Mouse (Mus musculus) megakaryocyte, embryonic 14.5 days (primary cell): ENCODE results near the gene Rrp36. TPM values are rescaled to one million over a fixed set of nuclear protein-coding genes. Genes with fewer than 3 reads are reported as not detected.
A peak's percentile ranks its signal among the peaks of the same experiment; 100 is the strongest.

Experiments
- H3K27me3 ChIP-seq: replicated peaks from 2 replicates; pipeline ENCODE3; 2012; ENCODE audit warnings: inconsistent platforms
- H3K36me3 ChIP-seq: replicated peaks from 2 replicates; pipeline ENCODE3; 2012; ENCODE audit warnings: low read length, inconsistent platforms, mixed read lengths
- H3K4me1 ChIP-seq: 2 replicates; pipeline ENCODE4 v1.6.1; 2012; ENCODE audit warnings: inconsistent platforms
- H3K4me3 ChIP-seq: replicated peaks from 2 replicates; pipeline ENCODE3; 2012; ENCODE audit warnings: moderate library complexity, mild to moderate bottlenecking, inconsistent platforms
- H3K9me3 ChIP-seq: 2 replicates; pipeline ENCODE4 v1.6.1; 2012; ENCODE audit warnings: inconsistent platforms
- FLI1 ChIP-seq: IDR thresholded peaks from 2 replicates; pipeline ENCODE4 v1.6.1; 2012; ENCODE audit warnings: low read length, inconsistent platforms, mixed read lengths
- GATA1 ChIP-seq: IDR thresholded peaks from 3 replicates; pipeline ENCODE4 v1.6.1; 2012; ENCODE audit warnings: mixed read lengths, low read length, inconsistent platforms, borderline replicate concordance
- polyA plus RNA-seq: library from polyadenylated mRNA; stranded (reverse); fragments of >175 nt; gene quantifications from 2 replicates; pipeline ENCODE4 v1.2.3, GENCODE M21; 2012; ENCODE audit warnings: low replicate concordance; ENCODE audit not compliant: insufficient read depth

Rrp36 gene
- polyA plus RNA-seq, 1 experiment, result 30.6 TPM

DNA sequence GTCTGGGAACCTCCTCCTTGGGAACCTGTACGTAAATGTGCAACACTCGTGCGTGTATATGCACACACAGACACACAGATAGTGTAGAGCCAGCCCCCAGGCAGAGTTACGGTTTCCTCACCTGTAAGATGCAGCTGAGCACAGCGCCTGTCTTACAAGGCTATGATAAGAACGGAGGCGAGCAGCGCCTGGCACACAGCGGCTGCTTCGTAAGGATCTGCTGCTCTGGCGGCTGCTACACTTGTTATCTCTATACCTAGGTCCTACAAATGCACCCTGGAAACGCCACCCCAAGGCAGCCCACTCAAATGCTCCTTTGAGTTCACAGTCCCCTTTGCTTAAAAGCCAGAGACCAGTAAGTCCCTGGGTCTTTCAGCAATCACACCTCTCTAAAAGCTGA lies 16.5 kb upstream of the Rrp36 start:
- TF ChIP-seq GATA1, result no peak
- TF ChIP-seq FLI1, result no peak
- no peaks in the 10 kb centered on the region for H3K9me3 ChIP-seq
- no peaks in the 10 kb centered on the region for H3K27me3 ChIP-seq
- H3K4me1 ChIP-seq, result 0 out of 2 replicates have a peak, but pooled peaks cover 7% of the 10 kb centered on the region
- no peak overlapping the region for H3K4me3 ChIP-seq
- H3K36me3 ChIP-seq, result peaks cover 52% of the 10 kb centered on the region

- H3K9me3 ChIP-seq, result no peaks in the 10 kb centered on the region
- no peak overlapping the region for H3K4me3 ChIP-seq
- no peak for TF ChIP-seq FLI1
- peaks cover 17% of the 10 kb centered on the region for H3K4me1 ChIP-seq
- H3K27me3 ChIP-seq, result no peaks in the 10 kb centered on the region
- H3K36me3 ChIP-seq, result peaks cover 73% of the 10 kb centered on the region
These were observed 11.8 kb upstream of the Rrp36 start for GRCm38 (mm10) chr17:46685913-46686312.

DNA sequence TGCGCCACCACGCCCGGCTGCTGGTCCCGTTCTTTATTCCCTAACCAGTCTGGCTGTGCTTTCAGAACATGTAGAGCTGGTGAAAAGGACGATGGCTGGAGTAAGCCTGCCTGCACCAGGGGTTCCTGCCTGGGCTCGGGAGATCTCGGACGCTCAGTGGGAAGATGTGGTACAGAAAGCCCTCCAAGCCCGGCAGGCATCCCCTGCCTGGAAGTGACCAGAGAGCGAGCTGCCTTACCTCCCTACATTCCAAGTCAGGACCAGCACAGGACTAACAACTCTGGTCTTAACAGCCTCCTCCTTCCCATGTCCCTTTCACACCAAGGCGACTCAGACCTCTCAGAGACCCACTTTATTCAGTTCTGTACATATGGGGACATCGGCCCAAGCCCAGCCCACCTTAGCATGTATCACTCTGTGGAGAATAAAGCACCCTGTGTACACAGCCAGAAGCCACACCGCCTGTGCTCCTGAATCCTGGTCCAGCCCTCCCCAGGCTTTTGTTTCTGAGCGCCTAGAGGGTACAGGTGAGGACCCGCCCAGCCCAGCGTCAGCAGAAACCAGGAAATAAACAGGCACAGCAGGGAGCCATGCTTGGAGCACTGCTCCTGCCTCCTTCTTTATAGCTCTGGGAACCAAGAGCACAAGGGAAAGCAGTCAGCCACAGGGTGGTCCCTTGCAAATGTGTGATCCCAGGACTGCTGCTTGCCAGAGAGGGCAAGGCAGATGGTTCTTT lies 8.7 kb upstream of the Rrp36 start:
- H3K4me3 ChIP-seq, result no peak overlapping the region
- H3K9me3 ChIP-seq, result no peaks in the 10 kb centered on the region
- H3K27me3 ChIP-seq, result no peaks in the 10 kb centered on the region
- no peak for TF ChIP-seq GATA1
- no peak for TF ChIP-seq FLI1
- peaks cover 38% of the 10 kb centered on the region for H3K4me1 ChIP-seq
- H3K36me3 ChIP-seq, result peaks cover 76% of the 10 kb centered on the region

GRCm38 (mm10) chr17:46681466-46682118 lies 7.4 kb upstream of the Rrp36 start:
- Histone ChIP-seq H3K4me3 (peak overlapping the region; percentile 95), H3K4me1 (peaks cover 49% of the 10 kb centered on the region), H3K9me3 (no peaks in the 10 kb centered on the region), H3K36me3 (peaks cover 76% of the 10 kb centered on the region), H3K27me3 (no peaks in the 10 kb centered on the region)
- TF ChIP-seq GATA1 (no peak), FLI1 (no peak)

GRCm38 (mm10) chr17:46680760-46681373 lies 6.7 kb upstream of the Rrp36 start, which contains the start of gene Klhdc3:
TSS of gene Klhdc3 (minus strand) at chr17:46680914.
- Histone ChIP-seq H3K36me3 (peaks cover 76% of the 10 kb centered on the region), H3K27me3 (no peaks in the 10 kb centered on the region), H3K9me3 (no peaks in the 10 kb centered on the region), H3K4me1 (peaks cover 57% of the 10 kb centered on the region), H3K4me3 (peak within 1 kb of the TSS; percentile 95)
- no peak for TF ChIP-seq GATA1
- TF ChIP-seq FLI1, result no peak

GRCm38 (mm10) chr17:46679843-46680759 lies 5.9 kb upstream of the Rrp36 start:
- Histone ChIP-seq H3K4me1 (peaks cover 63% of the 10 kb centered on the region), H3K9me3 (no peaks in the 10 kb centered on the region), H3K36me3 (peaks cover 76% of the 10 kb centered on the region), H3K4me3 (peak overlapping the region; percentile 95), H3K27me3 (no peaks in the 10 kb centered on the region)
- TF ChIP-seq FLI1 (no peak), GATA1 (no peak)

DNA sequence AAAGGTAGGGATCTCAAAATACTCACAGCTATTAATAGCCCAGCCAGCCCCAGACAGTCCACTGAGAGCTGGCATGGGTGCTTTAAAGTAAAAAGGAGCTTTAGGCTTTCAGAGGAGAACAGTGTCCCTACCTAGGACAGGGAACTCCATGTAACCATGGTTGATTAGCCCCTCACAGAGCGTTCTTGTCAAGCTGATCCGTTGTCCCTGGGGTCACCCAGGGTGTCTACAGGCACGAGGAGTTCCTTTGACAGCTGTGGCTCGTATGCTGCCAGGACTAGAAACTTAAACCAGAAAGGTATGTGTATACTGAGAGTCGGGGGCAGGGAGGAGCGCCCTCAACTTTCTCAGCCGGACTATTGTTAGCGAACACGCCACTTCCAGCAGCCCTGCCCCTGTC lies 4.8 kb upstream of the Rrp36 start:
- peak overlapping the region; percentile 95 for H3K4me3 ChIP-seq
- H3K27me3 ChIP-seq, result no peaks in the 10 kb centered on the region
- peaks cover 72% of the 10 kb centered on the region for H3K4me1 ChIP-seq
- H3K36me3 ChIP-seq, result peaks cover 72% of the 10 kb centered on the region
- H3K9me3 ChIP-seq, result no peaks in the 10 kb centered on the region
- no peak for TF ChIP-seq FLI1
- TF ChIP-seq GATA1, result no peak

DNA sequence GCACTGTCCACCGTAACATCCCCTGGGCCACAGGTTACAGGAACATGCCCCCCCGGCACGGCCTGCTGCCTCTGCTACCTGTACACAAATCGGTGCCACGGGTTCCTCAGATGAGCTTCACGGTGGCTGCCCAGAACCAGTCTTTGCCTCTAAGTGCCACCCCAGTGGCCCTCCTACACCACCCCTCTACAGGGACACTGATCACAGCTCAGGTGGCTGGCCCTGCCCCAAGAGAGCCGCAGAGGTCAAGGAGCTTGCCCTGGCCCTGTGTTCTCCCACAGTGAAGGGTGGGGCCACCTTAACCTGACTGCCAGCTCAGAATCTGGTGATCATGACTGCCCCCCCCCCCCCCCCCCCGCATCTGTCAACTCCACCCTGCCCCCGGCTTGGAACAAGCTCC lies 4.3 kb upstream of the Rrp36 start, which contains the start of gene Mea1:
Gene Mea1, plus strand, starts transcription at position 378 of the 400 bp plus-strand sequence.
- H3K9me3 ChIP-seq, result no peaks in the 10 kb centered on the region
- no peak for TF ChIP-seq GATA1
- H3K27me3 ChIP-seq, result no peaks in the 10 kb centered on the region
- H3K36me3 ChIP-seq, result peaks cover 67% of the 10 kb centered on the region
- H3K4me3 ChIP-seq, result peak within 1 kb of the TSS; percentile 95
- H3K4me1 ChIP-seq, result peaks cover 69% of the 10 kb centered on the region

GRCm38 (mm10) chr17:46674530-46675283 lies 555 bp upstream of the Rrp36 start:
- Histone ChIP-seq H3K4me3 (peak overlapping the region; percentile 92), H3K27me3 (no peaks in the 10 kb centered on the region), H3K4me1 (peaks cover 74% of the 10 kb centered on the region), H3K9me3 (no peaks in the 10 kb centered on the region), H3K36me3 (peaks cover 80% of the 10 kb centered on the region)
- TF ChIP-seq FLI1 (no peak), GATA1 (no peak)
